Mouse (Mus musculus) liver, adult 2 months (tissue): ENCODE measurements at regions not wholly inside any gene's neighbourhood (a gene's known extent, or its start where the extent isn't known, plus 50 kb on each side); places are given as distances from the start of the nearest gene placed in this dataset.

Source experiments
- CTCF ChIP-seq: fragments of 200-500 bp; IDR thresholded peaks from 2 replicates; pipeline ENCODE4 v1.5.1; 2011; ENCODE audit warnings: low read depth, low read length, control low read depth
- POLR2A ChIP-seq: fragments of 200-500 bp; IDR thresholded peaks from 2 replicates; pipeline ENCODE4 v1.6.1; 2011; ENCODE audit warnings: low read length, control low read depth; ENCODE audit not compliant: insufficient read depth; ENCODE audit errors: extremely low read depth

DNA sequence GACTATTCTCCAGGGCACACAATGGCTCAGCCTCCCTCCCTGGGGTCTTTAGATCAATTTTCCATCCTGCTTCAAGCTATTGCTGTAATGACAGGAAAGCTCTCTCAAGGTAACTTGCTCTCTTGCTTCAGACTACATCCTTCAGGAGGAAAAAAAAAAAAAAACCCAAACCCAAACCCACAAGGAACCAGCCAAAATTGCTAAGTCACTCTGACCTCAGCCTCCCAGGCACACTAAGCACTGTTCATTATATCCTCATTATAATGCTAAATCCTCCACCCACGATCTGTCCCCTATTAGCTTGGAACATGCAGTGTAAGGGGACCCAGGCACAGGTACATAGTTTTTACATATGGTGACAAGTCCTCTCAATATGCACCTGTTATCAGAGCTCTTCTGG is 175.9 kb upstream of the Ubl3 start:
- TF ChIP-seq CTCF: no peak
- no peak for TF ChIP-seq POLR2A
